Mouse (Mus musculus): Measurements from ENCODE around the gene Cactin.

Cactin gene

DNA sequence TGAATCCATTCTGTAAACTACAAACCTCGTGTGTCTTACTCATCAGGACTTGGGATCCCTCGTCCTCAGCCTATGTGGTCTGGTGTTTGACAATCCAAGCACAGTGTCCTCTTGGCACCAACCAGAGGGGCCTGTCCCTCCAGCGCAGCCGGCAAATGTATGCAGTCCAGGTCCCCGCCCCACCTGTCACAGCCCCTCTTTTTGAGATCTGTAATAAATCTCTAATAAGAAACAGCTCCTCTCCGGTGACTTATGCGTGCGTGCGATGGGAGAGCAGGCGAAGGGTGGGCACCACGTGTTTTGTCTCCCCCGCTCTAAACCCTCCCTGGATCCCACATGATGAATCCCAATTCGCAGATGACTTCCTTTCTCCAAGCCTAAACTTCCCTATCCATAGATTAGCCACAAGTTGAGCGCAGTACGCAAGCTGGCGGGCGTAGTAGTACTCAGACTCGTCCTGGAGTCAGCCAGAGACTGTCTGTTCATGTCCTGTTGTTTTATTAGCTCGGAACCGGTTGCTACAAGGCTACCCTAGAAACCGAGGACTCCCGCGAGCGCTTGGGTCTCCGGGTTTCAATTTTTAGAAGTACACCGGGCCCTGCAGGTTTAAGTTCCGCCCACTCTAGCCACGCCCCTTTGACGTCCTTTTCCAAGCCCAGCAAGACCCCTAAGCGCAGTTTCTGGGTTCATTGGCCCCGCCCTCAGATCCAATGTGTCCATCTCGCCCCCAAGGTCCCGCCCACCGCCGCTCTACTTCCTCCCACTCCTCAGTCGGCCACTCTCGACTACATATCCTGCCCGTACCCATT is 958 bp upstream of the Cactin start:
- DNase-seq, result peak in 1 of 2 experiments; percentile 59

DNA sequence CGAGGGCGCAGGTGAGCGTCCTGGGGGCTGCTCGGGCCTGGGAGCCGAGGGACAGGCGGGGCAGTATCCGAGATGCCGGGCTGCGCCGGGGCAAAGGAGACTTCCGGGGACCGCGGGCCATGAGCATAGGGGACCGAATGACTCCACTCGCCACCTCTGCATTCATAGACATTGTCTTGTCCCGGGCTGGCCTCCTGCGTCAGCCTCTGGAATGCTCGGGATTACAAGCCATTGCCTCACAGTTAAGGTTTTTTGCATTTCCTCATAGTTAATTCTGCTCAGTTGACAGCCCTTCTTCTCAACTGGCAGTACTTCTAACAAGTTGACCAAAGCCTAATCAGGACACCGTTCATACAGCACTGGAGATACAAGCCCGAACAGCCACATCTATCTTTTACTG is 533 bp downstream of the Cactin start:
- DNase-seq, result no peak

- no peak for DNase-seq
Measured at GRCm38 (mm10) chr10:81322444-81322843, 1.5 kb downstream of the Cactin start.

DNA sequence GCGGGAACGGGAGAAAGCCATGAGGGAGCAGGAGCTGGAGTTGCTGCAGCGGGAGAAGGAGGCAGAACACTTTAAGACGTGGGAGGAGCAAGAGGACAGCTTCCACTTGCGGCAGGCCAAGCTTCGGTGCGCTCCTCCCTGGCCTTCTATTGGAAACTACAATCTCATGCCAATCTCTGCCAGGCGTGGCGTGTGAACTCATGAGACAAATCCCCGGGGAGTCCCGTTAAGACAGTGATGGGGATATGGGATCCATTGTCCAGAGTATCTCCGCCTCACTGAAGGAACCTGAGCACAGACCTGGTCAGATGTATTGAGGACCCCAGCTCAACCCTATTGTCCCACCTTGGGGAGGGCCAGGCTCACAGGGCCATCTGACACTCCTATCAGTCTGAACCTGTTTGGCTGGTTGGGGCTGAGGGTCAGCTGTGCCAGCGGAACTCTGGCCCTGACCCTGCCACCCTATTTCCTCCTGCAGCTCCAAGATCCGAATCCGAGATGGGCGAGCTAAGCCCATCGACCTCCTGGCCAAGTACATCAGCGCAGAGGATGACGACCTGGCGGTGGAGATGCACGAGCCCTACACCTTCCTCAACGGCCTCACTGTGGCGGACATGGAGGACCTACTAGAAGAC is 2.4 kb downstream of the Cactin start:
- no peak for DNase-seq

- DNase-seq, result no peak
Measured at GRCm38 (mm10) chr10:81323791-81324530, 3.1 kb downstream of the Cactin start.

GRCm38 (mm10) chr10:81325176-81325575 is 4.3 kb downstream of the Cactin start:
- no peak for DNase-seq

DNA sequence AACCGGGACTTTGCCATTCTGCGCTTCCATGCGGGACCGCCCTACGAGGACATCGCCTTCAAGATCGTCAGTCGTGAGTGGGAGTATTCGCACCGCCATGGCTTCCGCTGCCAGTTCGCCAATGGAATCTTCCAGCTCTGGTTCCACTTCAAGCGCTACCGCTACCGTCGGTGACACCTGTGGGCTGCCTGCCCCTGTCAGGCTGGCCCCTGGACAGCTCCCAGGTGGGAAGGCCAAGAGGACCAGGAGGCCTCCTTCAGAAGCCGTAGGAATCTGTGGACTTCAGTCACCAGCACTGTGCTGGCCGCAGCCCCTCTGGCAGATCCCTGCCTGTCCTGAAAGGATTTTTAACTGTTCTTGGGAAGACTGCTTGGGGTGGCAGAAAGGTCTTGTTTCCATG is 4.9 kb downstream of the Cactin start:
- DNase-seq, result no peak

DNA sequence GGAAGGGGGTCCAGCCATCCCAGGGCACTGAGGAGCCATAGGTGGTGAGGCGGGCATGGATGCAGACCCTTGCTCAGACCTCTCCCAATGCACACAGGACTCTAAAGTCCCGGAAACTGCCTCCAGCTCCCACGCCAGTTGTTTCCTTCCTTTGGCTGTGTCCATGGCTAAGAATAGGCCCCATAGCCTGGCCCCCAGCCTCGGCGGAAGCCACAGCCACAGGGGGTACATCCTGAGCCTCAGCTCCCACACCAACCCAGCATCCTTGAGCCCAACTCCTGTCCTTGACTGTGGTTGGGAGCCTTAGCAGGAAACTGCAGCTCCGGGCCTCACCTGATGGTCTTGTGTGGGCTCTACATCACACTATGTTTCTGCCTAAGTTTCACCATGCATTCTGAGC is 6.0 kb downstream of the Cactin start:
- no peak for DNase-seq

DNA sequence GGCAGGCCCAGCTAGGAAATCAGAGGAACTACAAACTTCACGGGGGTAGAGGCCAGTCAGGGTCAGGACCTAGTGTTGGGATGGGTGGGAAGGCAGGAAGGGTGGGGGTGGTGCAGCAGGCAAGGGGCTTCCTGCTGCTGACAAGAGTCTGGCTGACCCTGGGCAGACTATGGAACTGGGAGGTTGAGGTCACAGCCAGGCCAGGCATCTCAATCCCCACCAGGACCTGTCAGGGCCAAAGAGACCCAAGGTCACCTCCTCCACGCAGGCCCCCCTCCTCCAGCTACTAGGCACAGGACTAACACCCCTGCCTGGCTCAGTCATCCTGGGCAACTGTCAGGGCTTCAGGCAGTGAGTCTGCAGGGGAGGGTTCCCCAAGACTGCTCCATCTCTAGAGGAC is 7.1 kb downstream of the Cactin start:
- DNase-seq, result no peak

DNA sequence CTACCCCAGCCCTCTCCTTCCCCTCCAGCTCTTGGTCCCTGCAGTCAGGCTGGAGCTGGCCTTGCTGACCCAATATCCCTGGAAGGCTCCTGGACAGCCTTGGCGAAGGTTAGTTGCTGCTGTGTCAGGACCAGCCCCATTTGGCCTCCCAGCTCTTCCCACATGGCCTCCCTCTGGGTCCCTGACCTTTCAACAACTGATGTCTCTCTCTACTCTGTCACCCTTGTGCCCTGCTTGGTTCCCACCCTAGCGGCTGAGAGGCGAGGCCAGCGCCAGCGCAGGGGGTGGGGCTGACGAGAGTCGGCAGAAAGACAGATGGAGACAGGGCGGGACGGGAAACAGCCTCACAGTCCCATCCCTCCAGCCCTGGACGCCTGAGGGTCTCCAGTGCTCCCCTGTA is 7.5 kb downstream of the Cactin start, which contains the start of gene Tbxa2r:
Tbxa2r (plus strand) TSS at position 346 of the 400 bp plus-strand sequence.
- DNase-seq, result no peak

DNA sequence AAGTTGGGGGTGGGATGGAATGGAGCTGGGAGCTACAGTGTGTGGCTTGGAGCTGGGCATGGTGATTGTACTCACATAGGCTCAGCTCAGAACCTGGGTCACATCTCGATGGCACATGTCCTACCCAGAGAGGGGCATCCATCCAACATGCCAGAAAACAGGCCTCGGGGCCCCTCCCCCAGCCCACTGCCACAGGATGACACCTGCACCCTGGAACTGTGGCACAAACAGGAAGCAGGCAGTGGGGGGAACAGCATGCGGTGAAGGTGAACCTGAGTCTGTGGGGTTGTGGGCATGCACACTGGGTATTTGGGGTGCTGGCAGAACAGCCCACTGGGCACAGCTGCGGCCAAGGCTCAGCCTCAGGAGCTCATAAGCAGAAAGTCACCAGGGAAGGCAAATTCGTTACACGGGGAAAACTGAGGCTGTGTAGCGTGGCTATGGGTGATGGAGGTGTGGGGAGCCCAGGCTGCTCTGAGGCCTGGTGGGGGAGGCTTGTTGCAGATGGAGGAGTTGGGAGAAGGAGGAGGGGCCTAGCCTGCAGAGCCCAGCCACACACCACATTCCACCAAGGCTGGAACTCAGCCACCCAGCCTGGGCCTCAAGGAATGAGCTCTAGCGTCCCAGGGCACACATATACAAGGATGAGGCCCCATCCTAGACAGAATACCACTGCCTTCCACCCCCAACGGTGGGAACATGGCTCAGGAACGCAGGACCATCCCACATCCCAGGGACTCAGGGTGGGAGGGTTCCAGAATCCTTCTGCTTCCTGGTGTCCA is 8.5 kb downstream of the Cactin start:
- DNase-seq, result no peak

DNA sequence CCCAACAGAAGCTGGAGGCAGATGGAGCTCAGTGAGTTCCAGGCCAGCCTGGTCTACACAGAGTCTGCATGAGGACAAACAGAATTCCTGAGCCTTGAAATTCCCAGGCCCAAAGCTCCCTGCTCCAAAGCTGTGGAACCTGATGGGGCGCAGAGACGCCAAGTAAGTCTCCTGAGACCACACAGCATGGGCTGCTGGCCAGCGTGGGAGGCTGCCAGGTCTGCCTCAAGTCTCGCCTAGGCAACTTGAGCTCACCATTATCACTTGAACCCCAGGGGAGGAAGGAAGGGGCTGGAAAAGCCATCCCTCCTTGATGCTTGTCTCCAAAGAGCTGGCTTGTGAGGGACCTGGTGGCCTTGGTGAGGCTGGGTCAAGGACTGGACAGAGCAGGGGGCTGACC is 9.1 kb downstream of the Cactin start:
- no peak for DNase-seq

GRCm38 (mm10) chr10:81332277-81332676 is 11.4 kb downstream of the Cactin start:
- no peak for DNase-seq

- DNase-seq, result no peak
Measured at GRCm38 (mm10) chr10:81334324-81334723, 13.4 kb downstream of the Cactin start.

GRCm38 (mm10) chr10:81335393-81336340 is 14.8 kb downstream of the Cactin start:
- DNase-seq, result peak; percentile 66 to 78

GRCm38 (mm10) chr10:81336558-81336957 is 15.7 kb downstream of the Cactin start:
- DNase-seq, result no peak

DNA sequence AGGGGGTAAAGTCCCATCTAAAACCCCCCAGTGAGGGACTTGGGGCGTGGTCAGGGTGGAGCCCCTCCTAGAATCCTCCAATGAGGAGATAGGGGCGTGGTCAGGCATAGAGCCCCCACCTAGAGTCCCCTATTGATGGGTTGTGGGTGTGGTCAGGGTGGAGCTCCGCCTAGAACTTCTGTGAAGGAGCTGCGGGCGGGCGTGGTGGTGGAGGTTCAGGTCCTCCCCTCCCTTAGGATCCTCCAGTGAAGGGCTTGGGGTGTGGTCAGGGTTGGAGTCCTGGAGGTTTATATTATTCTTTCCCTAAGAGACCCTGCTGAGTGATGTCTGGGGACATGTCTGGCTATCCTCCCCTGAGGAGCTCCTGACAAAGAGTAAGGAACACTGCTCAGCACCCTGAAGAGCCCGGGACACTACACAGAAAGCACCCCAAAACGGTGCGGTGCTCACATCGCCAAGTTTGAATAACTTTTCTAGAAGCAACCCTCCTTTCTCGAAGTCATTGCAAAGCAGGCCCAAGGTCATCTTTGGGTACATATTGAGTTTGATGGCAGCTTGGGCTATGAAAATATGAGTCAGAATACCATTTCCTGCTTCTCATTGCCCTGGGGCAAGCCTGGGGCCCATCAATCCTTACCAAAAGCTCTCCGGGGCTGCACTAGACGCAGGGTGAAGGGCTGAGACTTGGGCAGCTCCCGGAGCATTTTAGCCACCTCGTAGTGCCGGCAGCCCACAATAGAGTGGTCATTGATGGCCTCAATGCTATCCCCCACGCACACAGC is 19.8 kb downstream of the Cactin start:
- no peak for DNase-seq

DNA sequence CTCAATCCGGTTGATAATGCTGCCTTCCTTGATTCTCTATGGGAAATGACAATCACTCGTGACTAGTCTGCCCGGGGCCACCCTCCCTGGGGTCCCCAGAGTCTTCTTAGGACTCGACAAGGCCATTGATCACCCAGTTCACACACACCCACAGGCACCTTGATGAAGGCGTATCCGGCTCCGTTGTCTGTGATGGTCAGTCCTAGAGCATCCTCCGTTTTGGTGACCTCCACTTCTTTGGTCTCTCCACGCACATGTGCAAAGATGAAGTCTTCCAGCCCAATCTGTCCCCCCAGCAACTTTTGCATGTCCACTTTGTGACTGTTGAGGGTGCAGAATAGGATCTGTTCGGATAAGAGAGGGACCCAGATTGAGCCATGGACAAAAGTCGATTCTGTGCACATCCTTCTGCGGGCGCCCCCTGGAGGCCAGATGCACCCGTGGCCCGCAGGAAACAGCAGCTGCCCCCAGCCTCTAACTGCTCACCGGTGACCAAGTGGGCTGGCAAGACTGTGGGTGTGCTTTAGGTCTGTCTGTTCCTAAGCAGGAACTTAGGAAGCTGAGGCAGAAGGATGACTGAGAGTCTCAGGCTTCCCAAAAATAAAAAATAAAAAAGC is 20.5 kb downstream of the Cactin start:
- DNase-seq, result peak; percentile 87

- DNase-seq, result no peak
Measured at GRCm38 (mm10) chr10:81342686-81343505, 22.0 kb downstream of the Cactin start, which contains the start of gene Gipc3. TSS of gene Gipc3 (minus strand) at chr10:81343266.

All from cerebellum, postnatal 10 days (tissue).